Mouse (Mus musculus) heart, embryonic 10.5 days (tissue): Measurements from ENCODE around the gene Ndufs7. TPM values are rescaled to one million over a fixed set of nuclear protein-coding genes. Genes with fewer than 3 reads are reported as not detected.
"Not testable (repeated sequence)": the region's sequence is repeated elsewhere in the genome, so short reads cannot be mapped to it uniquely, and the experiment has no call there.

Experiments
- DNase-seq: peaks from one replicate; pipeline ENCODE4 v3.0.0-alpha.2; 2017; ENCODE audit warnings: low spot score
- H3K27ac ChIP-seq: fragments of 300-500 bp; sonication (generic); 2 replicates; pipeline ENCODE4 v1.5.1; 2016; ENCODE audit warnings: mild to moderate bottlenecking
- H3K27me3 ChIP-seq: fragments of 300-500 bp; sonication (generic); 2 replicates; pipeline ENCODE4 v1.6.1; 2016; ENCODE audit warnings: mild to moderate bottlenecking; ENCODE audit not compliant: poor library complexity, insufficient read depth, severe bottlenecking
- H3K36me3 ChIP-seq: fragments of 300-500 bp; sonication (generic); 2 replicates; pipeline ENCODE4 v1.6.1; 2016; ENCODE audit warnings: mild to moderate bottlenecking, moderate library complexity
- H3K4me1 ChIP-seq: fragments of 300-500 bp; sonication (generic); 2 replicates; pipeline ENCODE4 v1.6.1; 2016; ENCODE audit warnings: mild to moderate bottlenecking
- H3K4me3 ChIP-seq: fragments of 300-500 bp; sonication (generic); 2 replicates; pipeline ENCODE4 v1.5.1; 2016; ENCODE audit warnings: mild to moderate bottlenecking, moderate library complexity
- H3K9me3 ChIP-seq: fragments of 300-500 bp; sonication (generic); 2 replicates; pipeline ENCODE4 v1.6.1; 2016; ENCODE audit warnings: mild to moderate bottlenecking, moderate library complexity
- WGBS: fragments of 180-500 bp; shearing (Covaris S2); methylation state at CpG from one replicate; pipeline ENCODE4 v1.1.7; 2016; 5-methylcytosine and 5-hydroxymethylcytosine counted together
- polyA plus RNA-seq: library from polyadenylated mRNA; unstranded; fragments of >200 nt; fragmentation: Nextera tagmentation; extraction: Ambion mirVana; gene quantifications from 2 replicates; pipeline ENCODE4 v1.2.1, GENCODE M21; 2016

Ndufs7 gene
- polyA plus RNA-seq: 432 and 538 TPM in 2 replicates

DNA sequence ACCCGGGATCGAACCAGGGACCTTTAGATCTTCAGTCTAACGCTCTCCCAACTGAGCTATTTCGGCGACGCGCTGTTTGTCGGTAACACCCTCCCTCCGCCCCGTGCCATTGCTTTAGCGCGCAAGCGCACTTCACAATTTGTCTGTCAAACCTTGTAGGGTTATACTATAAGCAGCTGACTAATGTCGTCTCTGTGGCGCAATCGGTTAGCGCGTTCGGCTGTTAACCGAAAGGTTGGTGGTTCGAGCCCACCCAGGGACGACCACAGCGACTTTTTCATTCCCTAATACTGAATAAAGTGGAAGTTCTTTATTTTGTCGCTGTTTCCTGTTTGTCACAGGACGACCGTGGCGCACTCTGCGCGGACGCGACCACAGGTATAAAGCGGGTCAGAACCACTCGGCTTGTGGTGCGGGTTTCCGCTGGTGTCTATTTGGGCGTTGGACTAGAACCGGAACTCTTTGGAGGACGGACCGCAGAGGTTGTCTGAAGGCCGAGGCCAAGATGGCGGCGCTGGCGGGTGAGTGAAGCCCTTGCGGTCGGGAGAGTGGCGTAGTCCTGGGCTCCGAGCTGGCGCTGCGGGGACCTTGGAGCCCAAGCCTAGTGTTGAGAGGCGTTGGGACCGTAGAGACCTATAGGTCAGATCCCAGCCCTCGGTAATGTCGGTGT, at the start of gene Ndufs7:
Gene Ndufs7 (plus strand): TSS at position 151 of the 670 bp plus-strand sequence.
- peak within 1 kb of the TSS; percentile 87 for H3K4me3 ChIP-seq
- H3K27me3 ChIP-seq: no peaks in the 10 kb centered on the region
- H3K9me3 ChIP-seq: no peaks in the 10 kb centered on the region
- peaks cover 33% of the 10 kb centered on the region for H3K4me1 ChIP-seq
- peak within 1 kb of the TSS; percentile 96 for H3K27ac ChIP-seq
- peak; percentile 96 for DNase-seq
- H3K36me3 ChIP-seq: peaks cover 28% of the 10 kb centered on the region
- WGBS: under 1% methylated on average over 53 of the region's 53 CpGs

- H3K36me3 ChIP-seq: no peaks in the 10 kb centered on the region
- no peak overlapping the region for H3K27ac ChIP-seq
- peak; percentile 92 for DNase-seq
- H3K4me1 ChIP-seq: peaks cover 13% of the 10 kb centered on the region
- H3K4me3 ChIP-seq: no peak overlapping the region
- H3K9me3 ChIP-seq: no peaks in the 10 kb centered on the region
- H3K27me3 ChIP-seq: peaks cover 7% of the 10 kb centered on the region; the same call in 1 of the 2 replicates
- WGBS: 51% methylated on average over 3 of the region's 3 CpGs
These were observed 49.4 kb upstream of the Ndufs7 start for GRCm38 (mm10) chr10:80199440-80200008.

- no peaks in the 10 kb centered on the region for H3K9me3 ChIP-seq
- H3K27ac ChIP-seq: no peak overlapping the region
- H3K4me3 ChIP-seq: no peak overlapping the region
- H3K27me3 ChIP-seq: no peaks in the 10 kb centered on the region; the same call in 1 of the 2 replicates
- peaks cover 13% of the 10 kb centered on the region for H3K4me1 ChIP-seq
- WGBS: 66% methylated on average over 6 of the region's 6 CpGs
- H3K36me3 ChIP-seq: no peaks in the 10 kb centered on the region
- no peak for DNase-seq
These were observed 48.4 kb upstream of the Ndufs7 start for GRCm38 (mm10) chr10:80200485-80200884.

- WGBS: 39% methylated on average over 7 of the region's 7 CpGs
- no peaks in the 10 kb centered on the region for H3K9me3 ChIP-seq
- DNase-seq: no peak
- no peak overlapping the region for H3K27ac ChIP-seq
- no peak overlapping the region for H3K4me3 ChIP-seq
- H3K27me3 ChIP-seq: peaks cover 23% of the 10 kb centered on the region
- peaks cover 18% of the 10 kb centered on the region for H3K4me1 ChIP-seq
- H3K36me3 ChIP-seq: no peaks in the 10 kb centered on the region
These were observed 44.9 kb upstream of the Ndufs7 start for GRCm38 (mm10) chr10:80204055-80204454.

DNA sequence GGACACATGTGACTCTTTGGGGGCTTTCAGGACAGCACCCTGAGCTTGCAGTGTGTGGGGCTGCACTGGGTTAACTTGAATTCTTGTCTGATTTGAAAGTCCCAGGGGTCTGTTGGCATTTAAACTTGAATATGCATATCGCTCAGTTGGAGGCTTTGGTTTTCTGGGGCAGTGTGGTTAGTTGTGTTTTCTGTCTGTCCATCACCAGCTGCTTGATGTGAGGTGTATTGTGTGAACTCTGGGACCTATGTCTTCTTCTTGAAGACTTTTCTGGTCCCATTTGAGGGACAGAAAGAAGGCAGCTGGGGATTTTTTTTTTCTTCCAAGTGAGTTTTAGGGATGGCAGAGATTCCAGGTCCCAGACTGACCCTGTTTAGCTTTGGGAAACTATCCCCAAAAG, 41.7 kb upstream of the Ndufs7 start:
- Histone ChIP-seq H3K9me3 (no peaks in the 10 kb centered on the region), H3K4me1 (peaks cover 18% of the 10 kb centered on the region), H3K36me3 (no peaks in the 10 kb centered on the region), H3K27ac (no peak overlapping the region), H3K4me3 (no peak overlapping the region), H3K27me3 (peaks cover 26% of the 10 kb centered on the region)
- 62% methylated on average over 1 of the region's 1 CpGs for WGBS
- DNase-seq: no peak

- H3K4me1 ChIP-seq: peaks cover 18% of the 10 kb centered on the region
- H3K9me3 ChIP-seq: no peaks in the 10 kb centered on the region
- H3K4me3 ChIP-seq: no peak overlapping the region
- 59% methylated on average over 10 of the region's 10 CpGs for whole genome bisulfite sequencing
- H3K36me3 ChIP-seq: no peaks in the 10 kb centered on the region
- H3K27ac ChIP-seq: 0 out of 2 replicates have a peak overlapping the region, but pooled peaks have one; percentile 4
- no peak for DNase-seq
- H3K27me3 ChIP-seq: peaks cover 26% of the 10 kb centered on the region
These were observed 41.2 kb upstream of the Ndufs7 start for GRCm38 (mm10) chr10:80207676-80208075.

DNA sequence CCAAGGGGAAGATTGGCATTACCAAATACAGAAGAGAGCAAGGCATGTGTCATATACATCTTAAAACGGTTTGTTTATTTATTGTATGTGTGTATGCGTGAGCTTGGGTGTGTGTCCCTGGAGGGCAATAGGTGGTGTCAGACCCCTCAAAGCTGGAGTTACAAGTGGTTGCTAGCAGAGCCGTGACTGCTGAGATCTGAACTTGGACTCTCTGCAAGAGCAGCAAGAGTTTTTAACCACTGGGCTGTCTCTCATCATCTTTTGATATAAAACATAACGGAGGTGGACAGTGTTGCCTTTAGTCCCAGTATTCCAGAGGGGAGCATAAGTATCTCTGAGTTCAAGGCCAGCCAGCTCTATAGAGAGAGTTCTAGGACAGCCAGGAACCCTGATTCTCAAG, 40.7 kb upstream of the Ndufs7 start:
- 71% methylated on average over 4 of the region's 4 CpGs for WGBS
- no peaks in the 10 kb centered on the region for H3K9me3 ChIP-seq
- DNase-seq: no peak
- H3K27ac ChIP-seq: no peak overlapping the region
- H3K4me1 ChIP-seq: peaks cover 18% of the 10 kb centered on the region
- peaks cover 26% of the 10 kb centered on the region for H3K27me3 ChIP-seq
- no peaks in the 10 kb centered on the region for H3K36me3 ChIP-seq
- H3K4me3 ChIP-seq: no peak overlapping the region

GRCm38 (mm10) chr10:80208841-80209371, 40.0 kb upstream of the Ndufs7 start:
- peaks cover 26% of the 10 kb centered on the region for H3K27me3 ChIP-seq
- H3K4me1 ChIP-seq: peaks cover 15% of the 10 kb centered on the region
- H3K27ac ChIP-seq: peak overlapping the region; percentile 24; the same call in 1 of the 2 replicates
- WGBS: 9% methylated on average over 24 of the region's 24 CpGs
- H3K9me3 ChIP-seq: no peaks in the 10 kb centered on the region
- H3K36me3 ChIP-seq: no peaks in the 10 kb centered on the region
- no peak for DNase-seq
- peak overlapping the region; percentile 32 for H3K4me3 ChIP-seq

GRCm38 (mm10) chr10:80211547-80212103, 37.3 kb upstream of the Ndufs7 start:
- Histone ChIP-seq H3K4me1 (peaks cover 12% of the 10 kb centered on the region), H3K27me3 (peaks cover 36% of the 10 kb centered on the region)
- WGBS: 72% methylated on average over 7 of the region's 7 CpGs
- DNase-seq, H3K36me3 ChIP-seq, H3K4me3 ChIP-seq, H3K9me3 ChIP-seq, H3K27ac ChIP-seq: not testable (repeated sequence)

GRCm38 (mm10) chr10:80215048-80215772, 33.7 kb upstream of the Ndufs7 start:
- no peak overlapping the region for H3K27ac ChIP-seq
- H3K4me1 ChIP-seq: peaks cover 5% of the 10 kb centered on the region; the same call in 1 of the 2 replicates
- no peak for DNase-seq
- H3K4me3 ChIP-seq: peak overlapping the region; percentile 9; the same call in 1 of the 2 replicates
- H3K36me3 ChIP-seq: no peaks in the 10 kb centered on the region
- no peaks in the 10 kb centered on the region for H3K9me3 ChIP-seq
- 25% methylated on average over 16 of the region's 16 CpGs for WGBS
- H3K27me3 ChIP-seq: peaks cover 9% of the 10 kb centered on the region; the same call in 1 of the 2 replicates

DNA sequence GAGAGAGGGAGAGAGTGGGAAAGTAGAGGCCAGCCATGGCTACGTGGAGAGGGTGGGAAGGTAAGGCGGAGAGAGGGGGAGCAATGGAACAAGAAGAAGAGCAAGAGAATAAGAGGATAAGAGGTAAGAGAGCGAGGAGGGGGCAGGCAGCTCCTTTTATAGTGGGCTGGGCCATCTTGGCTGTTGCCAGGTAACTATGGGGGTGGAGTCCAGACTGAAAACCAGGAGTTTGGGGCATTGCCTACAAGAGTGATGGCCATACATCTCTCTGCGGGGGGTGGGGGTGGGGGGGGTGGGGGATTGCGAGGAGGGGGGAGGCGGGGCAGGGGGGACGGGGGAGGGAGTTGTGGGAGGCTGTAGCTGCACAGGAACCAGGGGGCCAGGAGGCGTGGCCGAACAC, 28.2 kb upstream of the Ndufs7 start:
- no peaks in the 10 kb centered on the region for H3K9me3 ChIP-seq
- peaks cover 19% of the 10 kb centered on the region for H3K4me1 ChIP-seq
- H3K36me3 ChIP-seq: no peaks in the 10 kb centered on the region
- WGBS: 35% methylated on average over 7 of the region's 9 CpGs
- H3K27ac ChIP-seq: 0 out of 2 replicates have a peak overlapping the region, but pooled peaks have one; percentile 42
- no peak for DNase-seq
- no peak overlapping the region for H3K4me3 ChIP-seq
- peaks cover 5% of the 10 kb centered on the region; the same call in 1 of the 2 replicates for H3K27me3 ChIP-seq

GRCm38 (mm10) chr10:80223137-80223536, 25.8 kb upstream of the Ndufs7 start:
- H3K27ac ChIP-seq, H3K4me3 ChIP-seq, H3K36me3 ChIP-seq, H3K27me3 ChIP-seq, H3K9me3 ChIP-seq, DNase-seq: not testable (repeated sequence)
- H3K4me1 ChIP-seq: peaks cover 40% of the 10 kb centered on the region
- 84% methylated on average over 2 of the region's 2 CpGs for WGBS
